Comparison of ENCODE assay signal across 19 mouse cellular contexts in genomic region chr14:60926011-60926410, GRCm38 (mm10).
DNase-seq lines count a peak whose midpoint lies in the region; ATAC-seq and TF ChIP-seq lines count a peak whose summit lies in the region.
"Had no signal": no experiment of that assay in that cellular context is flagged by ENCODE, and none has a peak within 500 bp of the region (broad histone marks: within the 10 kb centered on the region; RNA-seq: fewer than 3 reads in every experiment).

No protein-coding gene starts in this region.

- no peak for DNase-seq in midbrain, embryonic 10.5 days (ENCODE audit: low spot score)
- DNase-seq in ES-E14 (ENCODE audit: low read depth, low spot score) (peak; percentile 24), ZHBTc4 (ENCODE audit: low read depth, low spot score) (peak; percentile 56)
- no peak for DNase-seq in spleen, postnatal 36 days (ENCODE audit: low spot score in 2 of 2)
- DNase-seq in urinary bladder, adult 18-20 months (ENCODE audit: low spot score in 2 of 2) = no peak
- DNase-seq: adrenal gland, adult 8-10 months; adrenal gland, postnatal 14 days; adrenal gland, postnatal 36 days; cerebellum, adult 11-12 months; cerebellum, adult 2 months; cerebellum, adult 9-10 months; cerebellum, postnatal 10 days; cerebellum, postnatal 25 days; forebrain, postnatal 0 days had no signal

- 43% methylated on average over 1 of the region's 1 CpGs for WGBS in midbrain, embryonic 10.5 days
- WGBS in midbrain, embryonic 16.5 days = 21% methylated on average over 1 of the region's 1 CpGs

- no peak overlapping the region for H3K4me2 ChIP-seq in midbrain, embryonic 16.5 days (ENCODE audit: low read length)
- H3K4me2 ChIP-seq: embryonic facial prominence, embryonic 12.5 days; forebrain, embryonic 12.5 days had no signal

- in situ Hi-C loops in ES-E14 (cut with MboI; ENCODE audit: low sequenced_read_pairs in 2 of 2, unreplicated experiment in 2 of 2) = no loop called here

- no peaks in the 10 kb centered on the region for H3K9me3 ChIP-seq in midbrain, embryonic 10.5 days (replicated peaks)
- no peaks in the 10 kb centered on the region for H3K9me3 ChIP-seq in midbrain, embryonic 16.5 days (replicated peaks; ENCODE audit: control insufficient read depth, low read length, poor library complexity, severe bottlenecking)
- H3K9me3 ChIP-seq in ES-E14 (ENCODE audit: control insufficient read depth, insufficient read depth, low read depth, low read length) = no peaks in the 10 kb centered on the region
- H3K9me3 ChIP-seq: embryonic facial prominence, embryonic 10.5 days; embryonic facial prominence, embryonic 12.5 days; forebrain, embryonic 12.5 days had no signal

- H3K27ac ChIP-seq in midbrain, embryonic 10.5 days (replicated peaks) = peak overlapping the region; percentile 53; the same call in 1 of the 2 replicates
- no peak overlapping the region for H3K27ac ChIP-seq in midbrain, embryonic 16.5 days (ENCODE audit: low read length)
- no peak overlapping the region for H3K27ac ChIP-seq in ES-E14 (ENCODE audit: insufficient read depth, low read depth, low read length, poor library complexity, severe bottlenecking)
- H3K27ac ChIP-seq: embryonic facial prominence, embryonic 10.5 days; embryonic facial prominence, embryonic 12.5 days; forebrain, embryonic 12.5 days had no signal

- ATAC-seq in midbrain, embryonic 16.5 days = no peak
- ATAC-seq: forebrain, embryonic 14.5 days; forebrain, postnatal 0 days had no signal

- peaks cover 32% of the 10 kb centered on the region for H3K4me1 ChIP-seq in midbrain, embryonic 10.5 days
- H3K4me1 ChIP-seq in midbrain, embryonic 16.5 days (ENCODE audit: control insufficient read depth, insufficient read depth, low read length) = no peaks in the 10 kb centered on the region
- H3K4me1 ChIP-seq in ES-E14 (ENCODE audit: control insufficient read depth in 2 of 2, insufficient read depth in 2 of 2, low read length in 2 of 2, poor library complexity in 1 of 2) = peaks cover 0 to 3% of the 10 kb centered on the region in 2 experiments; a peak in 1 of 4 replicates
- H3K4me1 ChIP-seq: embryonic facial prominence, embryonic 10.5 days; embryonic facial prominence, embryonic 12.5 days had no signal

- no peak overlapping the region for H3K4me3 ChIP-seq in midbrain, embryonic 10.5 days
- no peak overlapping the region for H3K4me3 ChIP-seq in midbrain, embryonic 16.5 days (ENCODE audit: low read depth, low read length)
- no peak overlapping the region for H3K4me3 ChIP-seq in ES-E14 (ENCODE audit: insufficient read depth in 1 of 2, low read depth in 1 of 2, low read length in 2 of 2, poor library complexity in 1 of 2, severe bottlenecking in 1 of 2)
- H3K4me3 ChIP-seq: embryonic facial prominence, embryonic 10.5 days; embryonic facial prominence, embryonic 12.5 days; forebrain, embryonic 12.5 days had no signal

- H3K36me3 ChIP-seq in midbrain, embryonic 10.5 days = no peaks in the 10 kb centered on the region
- no peaks in the 10 kb centered on the region for H3K36me3 ChIP-seq in midbrain, embryonic 16.5 days (ENCODE audit: control insufficient read depth, insufficient read depth, low read length)
- H3K36me3 ChIP-seq in ES-E14 (ENCODE audit: control insufficient read depth, insufficient read depth, low read length, poor library complexity, severe bottlenecking) = no peaks in the 10 kb centered on the region
- H3K36me3 ChIP-seq: embryonic facial prominence, embryonic 10.5 days; embryonic facial prominence, embryonic 12.5 days; forebrain, embryonic 12.5 days had no signal

- H3K27me3 ChIP-seq in midbrain, embryonic 10.5 days (ENCODE audit: low read depth, poor library complexity, severe bottlenecking) = no peaks in the 10 kb centered on the region
- H3K27me3 ChIP-seq in midbrain, embryonic 16.5 days (ENCODE audit: control insufficient read depth, insufficient read depth, low read depth, low read length) = no peaks in the 10 kb centered on the region
- H3K27me3 ChIP-seq: embryonic facial prominence, embryonic 12.5 days; forebrain, embryonic 12.5 days had no signal

- H3K9ac ChIP-seq in midbrain, embryonic 16.5 days (ENCODE audit: low read depth, low read length) = no peak overlapping the region
- no peak overlapping the region for H3K9ac ChIP-seq in ES-E14 (ENCODE audit: insufficient read depth, low read depth, low read length, poor library complexity, severe bottlenecking)
- H3K9ac ChIP-seq: embryonic facial prominence, embryonic 12.5 days; forebrain, embryonic 12.5 days; forebrain, postnatal 0 days had no signal

TF ChIP-seq in ES-E14, 5 proteins besides CTCF, POLR2A, EP300 and RAD21:
- TF ChIP-seq MAFK (IDR thresholded peaks at IDR 0.05; ENCODE audit: insufficient read depth, low read depth, low read length) (no peak), ZNF384 (IDR thresholded peaks at IDR 0.05; ENCODE audit: low read depth, low read length) (no peak), CHD2 (IDR thresholded peaks at IDR 0.05; ENCODE audit: low read depth, low read length) (no peak), ZC3H11A (IDR thresholded peaks at IDR 0.05; ENCODE audit: borderline replicate concordance, low read depth, low read length) (no peak)
TF ChIP-seq in ES-E14: peak in this region for 0.

Comparison
In these comparisons a context has a peak if more than half of its experiments do, and no peak if none do; other contexts are left out.
1. DNase-seq: peak in ES-E14 (single experiment) and ZHBTc4 (single experiment); none in midbrain, embryonic 10.5 days (single experiment), spleen, postnatal 36 days (0 of 2) and urinary bladder, adult 18-20 months (0 of 2).